Mouse (Mus musculus) fat pad, adult 2 months (tissue): ENCODE data around the gene Xpnpep3.
"Not testable (repeated sequence)": the region's sequence is repeated elsewhere in the genome, so short reads cannot be mapped to it uniquely, and the experiment has no call there.

Experiments used
- DNase-seq: peaks from one replicate; pipeline ENCODE4 v3.0.0-alpha.2; 2011; ENCODE audit warnings: low read depth, low spot score; ENCODE audit errors: extremely low read depth

The Xpnpep3 gene

GRCm38 (mm10) chr15:81398189-81398588 is 1.7 kb upstream of the Xpnpep3 start:
- DNase-seq = no peak

- DNase-seq = no peak
These were observed 671 bp upstream of the Xpnpep3 start for GRCm38 (mm10) chr15:81399297-81399637.

- DNase-seq = peak; percentile 90
These were observed 5.1 kb downstream of the Xpnpep3 start for GRCm38 (mm10) chr15:81405008-81405407.

GRCm38 (mm10) chr15:81408199-81408598 is 8.3 kb downstream of the Xpnpep3 start, which contains the start of gene Dnajb7:
Gene Dnajb7, minus strand, starts transcription at chr15:81408299.
- no peak for DNase-seq

- not testable (repeated sequence) for DNase-seq
These were observed 16.9 kb downstream of the Xpnpep3 start for GRCm38 (mm10) chr15:81416763-81417310.

GRCm38 (mm10) chr15:81418065-81418464 is 18.1 kb downstream of the Xpnpep3 start:
- DNase-seq = no peak

- no peak for DNase-seq
These were observed 21.5 kb downstream of the Xpnpep3 start for GRCm38 (mm10) chr15:81421454-81421853.

- no peak for DNase-seq
These were observed 22.3 kb downstream of the Xpnpep3 start for GRCm38 (mm10) chr15:81422156-81422681.

GRCm38 (mm10) chr15:81425311-81425710 is 25.4 kb downstream of the Xpnpep3 start:
- DNase-seq = no peak

- no peak for DNase-seq
These were observed 28.0 kb downstream of the Xpnpep3 start for GRCm38 (mm10) chr15:81427947-81428346.

GRCm38 (mm10) chr15:81431195-81431594 is 31.3 kb downstream of the Xpnpep3 start:
- no peak for DNase-seq

GRCm38 (mm10) chr15:81438345-81438744 is 38.4 kb downstream of the Xpnpep3 start:
- DNase-seq = no peak

- DNase-seq = no peak
These were observed 39.3 kb downstream of the Xpnpep3 start for GRCm38 (mm10) chr15:81439236-81439635.

- no peak for DNase-seq
These were observed 48.5 kb downstream of the Xpnpep3 start for GRCm38 (mm10) chr15:81448463-81448862.

GRCm38 (mm10) chr15:81461523-81461922 is 61.6 kb downstream of the Xpnpep3 start:
- no peak for DNase-seq

GRCm38 (mm10) chr15:81465016-81465660 is 65.2 kb downstream of the Xpnpep3 start:
- DNase-seq = no peak

- DNase-seq = no peak
These were observed 66.2 kb downstream of the Xpnpep3 start, which contains the start of gene Rbx1 for GRCm38 (mm10) chr15:81465901-81466737. Gene Rbx1, plus strand, starts transcription at chr15:81466296.

GRCm38 (mm10) chr15:81466738-81467113 is 66.8 kb downstream of the Xpnpep3 start:
- no peak for DNase-seq

GRCm38 (mm10) chr15:81470735-81471134 is 70.8 kb downstream of the Xpnpep3 start:
- no peak for DNase-seq

- DNase-seq = no peak
These were observed 72.3 kb downstream of the Xpnpep3 start for GRCm38 (mm10) chr15:81472256-81472655.

- DNase-seq = no peak
These were observed 75.7 kb downstream of the Xpnpep3 start for GRCm38 (mm10) chr15:81475654-81476053.

GRCm38 (mm10) chr15:81476597-81476996 is 76.7 kb downstream of the Xpnpep3 start:
- DNase-seq = no peak
